Mouse (Mus musculus): ENCODE measurements at regions not wholly inside any gene's neighbourhood (a gene's known extent, or its start where the extent isn't known, plus 50 kb on each side); places are given as distances from the start of the nearest gene placed in this dataset.

- no peak for DNase-seq (ENCODE audit: low spot score)
These were observed 329.1 kb upstream of the Spred2 start for GRCm38 (mm10) chr11:19595107-19595506.

DNA sequence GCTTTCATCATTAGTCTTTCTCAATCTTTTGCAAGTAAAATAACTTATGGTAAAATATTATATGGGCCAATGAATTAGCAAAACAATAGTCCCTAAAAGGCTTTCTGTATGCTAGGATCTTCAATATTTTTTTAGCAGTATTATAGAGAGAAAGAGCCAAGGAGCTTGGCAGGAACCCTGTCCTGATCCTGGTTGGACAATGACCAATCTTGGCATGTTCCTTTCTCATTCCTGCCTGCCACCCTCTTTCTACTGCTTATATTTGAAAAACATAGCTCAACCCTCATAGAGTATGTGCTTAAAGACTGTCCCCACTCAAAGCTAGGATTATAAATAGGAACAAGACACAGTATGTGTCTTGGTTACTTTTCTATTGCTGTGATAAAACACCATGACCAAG is 327.8 kb upstream of the Spred2 start:
- DNase-seq (ENCODE audit: low spot score) = no peak

- DNase-seq (ENCODE audit: low spot score) = no peak
These were observed 324.7 kb upstream of the Spred2 start for GRCm38 (mm10) chr11:19599433-19599832.

DNA sequence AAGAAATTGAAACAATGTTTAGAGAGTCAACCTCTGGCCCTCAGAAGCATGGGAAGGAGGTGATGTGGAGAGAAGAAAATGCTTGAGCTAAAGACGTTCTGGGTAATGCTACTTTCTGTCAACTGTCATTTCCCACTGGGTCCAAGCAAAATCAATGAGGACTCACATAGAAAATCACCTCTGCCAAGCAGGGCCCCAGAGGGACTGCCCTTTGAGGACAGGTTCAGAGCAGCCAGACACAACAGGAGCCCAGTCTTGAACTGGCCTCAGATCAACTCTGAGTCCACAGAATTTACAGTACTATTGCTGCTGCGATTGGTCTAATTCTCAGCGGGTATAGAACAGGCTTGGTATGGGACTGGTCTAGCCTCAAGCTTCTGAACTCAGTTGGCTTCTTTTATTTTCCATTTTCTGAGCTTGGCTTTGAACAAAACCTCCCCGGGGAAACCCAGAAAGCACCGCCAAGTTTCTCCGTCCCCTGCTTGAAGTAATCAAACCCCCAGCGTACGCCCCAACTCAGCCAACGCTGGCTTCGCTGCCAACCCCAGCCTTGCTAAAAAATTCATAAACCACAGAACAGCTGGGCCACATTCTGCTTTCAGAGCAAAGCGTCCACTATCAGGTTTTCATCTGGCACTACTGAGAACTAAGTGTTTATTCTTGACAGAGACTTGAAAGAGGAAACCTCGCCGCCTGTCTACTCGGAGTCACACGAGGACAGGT is 322.8 kb upstream of the Spred2 start:
- DNase-seq (ENCODE audit: low spot score) = no peak

- no peak for DNase-seq (ENCODE audit: low spot score)
These were observed 321.7 kb upstream of the Spred2 start for GRCm38 (mm10) chr11:19602496-19602895.

GRCm38 (mm10) chr11:19605602-19606001 is 318.6 kb upstream of the Spred2 start:
- DNase-seq (ENCODE audit: low spot score) = no peak

DNA sequence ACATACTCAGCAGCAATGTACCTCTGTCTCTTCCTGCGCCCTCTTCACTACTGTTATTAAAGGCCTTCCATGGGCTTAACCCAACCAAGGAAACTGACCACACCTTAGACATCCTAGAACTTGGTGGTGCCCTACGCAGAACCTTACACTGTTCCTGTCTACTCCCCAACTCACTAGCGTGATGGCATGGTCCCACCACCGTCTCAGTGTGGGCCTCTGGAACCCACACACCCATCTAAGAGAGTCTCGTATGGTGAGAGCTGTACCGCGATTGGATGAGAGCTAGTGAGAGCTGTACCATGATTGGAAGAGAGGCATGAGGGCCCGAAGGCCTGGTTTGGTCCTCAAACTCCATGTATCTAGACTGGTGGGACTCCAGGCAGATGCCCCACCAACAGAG is 317.2 kb upstream of the Spred2 start:
- no peak for DNase-seq (ENCODE audit: low spot score)

GRCm38 (mm10) chr11:19607941-19608340 is 316.2 kb upstream of the Spred2 start:
- no peak for DNase-seq (ENCODE audit: low spot score)

DNA sequence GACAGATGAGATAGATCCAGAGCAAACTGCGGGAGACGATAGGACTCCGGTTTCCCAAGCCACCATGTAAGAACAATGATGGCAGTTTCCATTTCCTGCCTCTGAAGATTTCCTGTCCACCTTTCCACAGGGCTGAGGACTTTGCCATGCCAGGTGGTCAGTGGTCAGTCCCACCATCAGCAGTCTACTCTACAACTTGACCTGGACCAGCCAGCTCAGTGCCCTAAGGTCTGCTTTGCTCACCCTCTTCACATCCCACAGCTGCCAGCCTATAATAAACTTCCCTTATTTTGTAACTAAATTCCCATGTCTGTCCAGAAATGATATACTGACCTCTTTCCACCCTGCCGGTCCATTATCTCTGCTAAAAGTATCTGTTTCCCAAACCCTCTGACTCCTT is 315.7 kb upstream of the Spred2 start:
- DNase-seq (ENCODE audit: low spot score) = no peak

DNA sequence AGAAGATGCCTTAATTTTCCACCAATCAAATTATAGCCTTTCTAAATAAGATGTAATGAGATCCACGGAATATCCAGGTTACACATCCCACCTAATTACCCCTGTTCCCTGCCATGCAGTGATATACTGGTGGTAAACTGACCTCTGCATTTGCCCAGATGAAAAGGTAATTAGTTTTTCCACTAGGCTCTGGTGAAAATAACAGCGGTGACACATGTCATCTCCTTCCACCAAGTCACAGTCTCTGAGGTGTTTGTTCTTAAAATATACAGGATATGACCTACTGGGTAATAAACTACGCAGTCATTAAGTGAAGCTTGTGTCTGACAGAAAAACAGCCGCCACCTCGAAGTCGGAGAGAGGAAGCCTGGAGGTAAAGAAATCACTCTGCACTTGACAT is 313.6 kb upstream of the Spred2 start:
- DNase-seq (ENCODE audit: low spot score) = no peak

GRCm38 (mm10) chr11:19611217-19611616 is 313.0 kb upstream of the Spred2 start:
- DNase-seq (ENCODE audit: low spot score) = no peak

GRCm38 (mm10) chr11:19616520-19616919 is 307.7 kb upstream of the Spred2 start:
- DNase-seq (ENCODE audit: low spot score) = no peak

- no peak for DNase-seq (ENCODE audit: low spot score)
These were observed 304.7 kb upstream of the Spred2 start for GRCm38 (mm10) chr11:19619494-19619893.

DNA sequence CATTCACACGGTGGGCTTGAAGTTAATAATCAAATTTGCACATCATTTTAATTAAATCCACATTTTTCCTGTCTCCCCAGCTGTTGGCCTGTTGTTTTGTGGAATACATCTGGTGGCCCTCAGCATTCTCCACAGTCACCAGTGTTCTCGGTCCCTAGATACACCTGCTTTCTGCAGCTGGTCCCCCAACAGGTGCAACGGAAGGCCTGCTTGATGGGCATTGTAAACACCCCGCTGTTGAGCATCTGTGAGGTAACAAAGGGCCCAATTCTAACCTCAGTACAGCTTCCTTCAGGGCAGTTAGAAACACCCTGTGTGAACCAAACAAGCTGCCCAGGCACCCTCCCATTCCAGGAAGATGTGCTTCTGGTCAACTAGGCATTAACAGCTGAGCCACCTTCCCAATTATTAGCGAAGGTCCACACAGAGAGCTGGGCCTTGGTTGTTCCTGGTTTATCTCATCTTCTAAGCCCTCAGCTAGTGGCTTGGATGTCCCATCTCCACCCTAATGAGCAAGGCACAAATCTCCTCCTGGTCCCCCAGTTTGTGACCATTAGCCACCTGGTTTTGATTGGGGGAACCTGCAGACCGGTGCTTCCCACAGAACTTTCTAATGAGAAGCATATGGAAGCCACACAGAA is 293.0 kb upstream of the Spred2 start:
- DNase-seq (ENCODE audit: low spot score) = no peak

DNA sequence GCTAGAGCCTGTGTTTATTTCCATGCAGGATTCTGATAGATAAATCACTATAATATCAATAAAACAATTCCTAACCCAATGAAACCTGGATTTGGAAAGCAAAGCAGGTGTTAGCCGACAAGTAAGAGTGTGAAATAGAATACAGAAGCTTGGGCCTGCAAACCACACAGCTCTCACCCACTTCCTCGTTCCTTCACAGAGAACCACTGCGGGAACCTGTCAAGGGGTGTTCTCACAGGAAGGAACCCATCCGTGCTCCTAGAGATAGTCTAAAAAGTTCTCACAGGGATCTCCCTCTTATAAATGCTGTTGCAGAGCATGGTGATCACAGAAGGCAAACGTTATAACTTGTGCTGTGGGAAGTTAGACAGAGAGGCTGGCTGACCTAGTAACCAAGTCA is 291.7 kb upstream of the Spred2 start:
- no peak for DNase-seq (ENCODE audit: low spot score)

DNA sequence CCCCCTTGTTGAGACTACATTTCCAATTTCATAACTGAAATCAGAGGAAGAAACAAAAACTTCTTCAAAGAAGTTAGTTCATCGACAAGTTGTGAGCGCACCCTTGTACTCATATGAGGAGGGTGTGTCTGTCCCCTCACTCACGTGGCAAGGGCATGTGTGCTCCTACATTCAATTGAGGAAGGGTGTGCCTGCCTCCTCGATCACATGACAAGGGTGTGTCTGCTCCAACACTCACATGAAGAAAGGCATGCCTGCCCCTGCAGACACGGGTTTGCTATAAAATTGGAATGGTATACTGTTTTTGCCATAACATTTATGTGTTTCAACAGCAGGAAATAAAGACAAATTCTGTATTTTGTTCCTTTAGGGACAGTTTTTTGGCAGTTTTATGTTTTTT is 290.6 kb upstream of the Spred2 start:
- no peak for DNase-seq (ENCODE audit: low spot score)

DNA sequence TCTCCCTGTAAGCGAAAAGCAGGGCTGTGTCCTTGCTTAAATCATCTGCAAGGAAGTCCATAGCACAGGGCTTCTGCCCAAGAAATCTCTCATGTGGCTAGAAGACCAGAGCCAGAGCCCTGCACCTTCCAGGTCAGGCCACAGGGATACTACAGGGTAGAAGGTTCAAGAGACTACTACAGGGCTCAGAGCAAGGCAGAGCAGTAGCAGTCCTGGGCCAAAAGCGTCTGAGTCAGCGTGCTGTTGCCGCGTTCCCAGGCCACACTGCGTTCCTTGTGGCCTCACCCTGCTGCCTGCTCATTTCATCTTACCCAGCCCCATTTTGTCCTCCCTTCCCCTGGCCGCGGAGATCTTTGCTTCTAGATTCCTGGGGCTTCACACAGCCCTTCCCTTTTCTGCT is 283.0 kb upstream of the Spred2 start:
- DNase-seq (ENCODE audit: low spot score) = no peak

GRCm38 (mm10) chr11:19644116-19644795 is 279.9 kb upstream of the Spred2 start:
- DNase-seq (ENCODE audit: low spot score) = no peak

- DNase-seq (ENCODE audit: low spot score) = no peak
These were observed 279.1 kb upstream of the Spred2 start for GRCm38 (mm10) chr11:19645106-19645505.

DNA sequence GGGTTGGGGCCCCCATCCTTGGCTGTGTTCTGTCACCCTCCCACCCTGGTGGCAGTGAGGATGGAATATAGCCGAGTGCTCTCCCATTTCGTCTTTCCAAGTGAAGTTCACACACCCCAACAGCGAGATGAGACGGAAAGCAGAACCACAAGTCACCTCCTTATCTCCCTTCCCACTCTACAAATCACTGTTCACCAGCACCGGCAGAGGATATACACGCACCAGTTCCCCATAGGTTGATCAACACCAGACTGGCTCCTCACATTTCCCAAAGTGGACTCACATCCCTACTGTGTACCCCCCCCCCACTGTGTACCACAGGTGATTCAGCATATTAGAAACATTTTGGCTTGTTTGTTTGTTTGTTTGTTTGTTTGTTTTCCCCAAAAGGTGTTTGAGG is 272.7 kb upstream of the Spred2 start:
- no peak for DNase-seq (ENCODE audit: low spot score)

GRCm38 (mm10) chr11:19651929-19652328 is 272.2 kb upstream of the Spred2 start:
- DNase-seq (ENCODE audit: low spot score) = no peak

GRCm38 (mm10) chr11:19659511-19659910 is 264.7 kb upstream of the Spred2 start:
- no peak for DNase-seq (ENCODE audit: low spot score)

GRCm38 (mm10) chr11:19666732-19667131 is 257.4 kb upstream of the Spred2 start:
- no peak for DNase-seq (ENCODE audit: low spot score)
